Mouse (Mus musculus) layer of hippocampus, adult 8-10 months (tissue): ENCODE results near the gene Muc3a. TPM values are rescaled to one million over a fixed set of nuclear protein-coding genes. Genes with fewer than 3 reads are reported as not detected.
A peak's percentile ranks its signal among the peaks of the same experiment; 100 is the strongest.

ENCODE experiments used
- DNase-seq, 2 experiments: peaks; one replicate each; pipeline ENCODE4 v3.0.0; 2022; ENCODE audit warnings: low spot score in 2 of 2
- total RNA-seq, 4 experiments: library from RNA; stranded (reverse); gene quantifications; 2 replicates each; pipeline ENCODE4 v1.2.4; 2022

Muc3a gene
- total RNA-seq: 1 to 10 TPM; 3.4 to 6.4 (median 4.9) TPM

GRCm38 (mm10) chr5:137212289-137212688 is at the start of gene Muc3a:
TSS of gene Muc3a (minus strand) at chr5:137212389.
- no peak for DNase-seq

GRCm38 (mm10) chr5:137211114-137211829 is 917 bp downstream of the Muc3a start:
- no peak for DNase-seq

- no peak for DNase-seq
These were observed 1.5 kb downstream of the Muc3a start for GRCm38 (mm10) chr5:137210689-137211088.

GRCm38 (mm10) chr5:137205301-137205700 is 6.9 kb downstream of the Muc3a start:
- no peak for DNase-seq

GRCm38 (mm10) chr5:137194488-137195120 is 17.6 kb downstream of the Muc3a start:
- no peak for DNase-seq

- no peak for DNase-seq
These were observed 18.8 kb downstream of the Muc3a start for GRCm38 (mm10) chr5:137193279-137193952.

GRCm38 (mm10) chr5:137189326-137189725 is 22.9 kb downstream of the Muc3a start:
- DNase-seq: no peak

- peak in 1 of 2 experiments; percentile 9 for DNase-seq
These were observed 26.8 kb downstream of the Muc3a start for GRCm38 (mm10) chr5:137185362-137185761.

- DNase-seq: no peak
These were observed 32.4 kb downstream of the Muc3a start for GRCm38 (mm10) chr5:137179646-137180374.

- DNase-seq: no peak
These were observed 38.2 kb downstream of the Muc3a start for GRCm38 (mm10) chr5:137173967-137174366.

GRCm38 (mm10) chr5:137172591-137172990 is 39.6 kb downstream of the Muc3a start:
- DNase-seq: no peak

GRCm38 (mm10) chr5:137171478-137171877 is 40.7 kb downstream of the Muc3a start:
- DNase-seq: no peak

- no peak for DNase-seq
These were observed 41.3 kb downstream of the Muc3a start for GRCm38 (mm10) chr5:137170836-137171380.

GRCm38 (mm10) chr5:137167539-137167938 is 44.6 kb downstream of the Muc3a start:
- no peak for DNase-seq

GRCm38 (mm10) chr5:137166012-137166411 is 46.2 kb downstream of the Muc3a start:
- no peak for DNase-seq

GRCm38 (mm10) chr5:137161853-137162252 is 50.3 kb downstream of the Muc3a start:
- no peak for DNase-seq

GRCm38 (mm10) chr5:137159461-137159860 is 52.7 kb downstream of the Muc3a start:
- peak in 1 of 2 experiments; percentile 12 for DNase-seq
